Mouse (Mus musculus): Measurements from ENCODE around the gene Hamp.

GRCm38 (mm10) chr7:30959786-30960349 lies 16.0 kb upstream of the Hamp start:
- TF ChIP-seq GATA1 (IDR thresholded peaks at IDR 0.05; ENCODE audit: low read length) = no peak
- no peak for TF ChIP-seq TAL1 (IDR thresholded peaks at IDR 0.05; ENCODE audit: low read length)

Data from erythroblast, embryonic 14.5 days (primary cell).